Mouse (Mus musculus): ENCODE measurements around the gene Begain. TPM values are rescaled to one million over a fixed set of nuclear protein-coding genes. Genes with fewer than 3 reads are reported as not detected.

The Begain gene
- polyA plus RNA-seq, 1 experiment from 2014 or later: 11.5 TPM

DNA sequence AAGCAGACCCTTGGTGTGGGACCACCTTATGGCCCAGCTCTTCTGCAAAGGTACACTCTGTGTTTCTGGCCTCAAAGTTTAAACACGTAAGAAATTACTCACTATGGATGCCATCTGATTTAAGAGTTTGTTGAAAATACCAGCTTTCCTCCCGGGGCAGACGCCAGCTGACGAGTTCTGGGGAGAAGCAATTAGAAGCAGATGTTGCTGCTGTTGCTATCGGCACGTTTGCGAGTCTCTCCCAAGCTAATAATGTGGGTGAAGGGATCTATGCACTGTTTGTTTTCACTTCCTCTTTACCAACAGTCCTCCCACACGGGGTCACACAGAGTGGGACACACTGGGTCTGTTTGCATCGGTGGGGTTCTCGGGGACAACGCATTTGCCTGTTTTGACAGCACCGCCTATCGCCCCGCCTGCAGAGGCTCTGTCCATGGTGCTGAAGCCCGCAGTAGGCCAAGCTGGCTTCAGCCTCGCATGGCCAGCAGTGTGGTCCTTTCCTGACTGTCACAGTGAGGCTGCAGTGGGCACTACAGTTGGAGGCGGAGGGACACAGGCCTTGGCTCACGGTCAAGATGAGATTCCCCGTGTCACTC is 73.5 kb downstream of the Begain start:
- Histone ChIP-seq H3K4me1 (no peaks in the 10 kb centered on the region), H3K36me3 (no peaks in the 10 kb centered on the region), H3K9ac (replicated peaks) (no peak overlapping the region), H3K4me2 (replicated peaks) (no peak overlapping the region), H3K9me3 (no peaks in the 10 kb centered on the region), H3K27ac (replicated peaks) (no peak overlapping the region), H3K27me3 (no peaks in the 10 kb centered on the region), H3K4me3 (no peak overlapping the region)
- 0 out of 2 replicates have a peak, but pooled peaks have one; percentile 41 for ATAC-seq (ENCODE audit: low FRiP score, low read depth)
- 16% methylated on average over 19 of the region's 19 CpGs for WGBS

GRCm38 (mm10) chr12:108993046-108993445 is 75.0 kb downstream of the Begain start:
- Histone ChIP-seq H3K27ac (replicated peaks) (no peak overlapping the region), H3K4me3 (no peak overlapping the region), H3K27me3 (no peaks in the 10 kb centered on the region), H3K9ac (replicated peaks) (no peak overlapping the region), H3K36me3 (no peaks in the 10 kb centered on the region), H3K9me3 (no peaks in the 10 kb centered on the region), H3K4me1 (no peaks in the 10 kb centered on the region), H3K4me2 (replicated peaks) (no peak overlapping the region)
- no peak for ATAC-seq (ENCODE audit: low FRiP score, low read depth)
- 70% methylated on average over 2 of the region's 2 CpGs for WGBS

- Histone ChIP-seq H3K27ac (replicated peaks) (no peak overlapping the region), H3K27me3 (no peaks in the 10 kb centered on the region), H3K4me1 (no peaks in the 10 kb centered on the region), H3K36me3 (no peaks in the 10 kb centered on the region), H3K4me3 (no peak overlapping the region), H3K9ac (replicated peaks) (no peak overlapping the region), H3K9me3 (no peaks in the 10 kb centered on the region), H3K4me2 (replicated peaks) (no peak overlapping the region)
- no peak for ATAC-seq (ENCODE audit: low FRiP score, low read depth)
- 82% methylated on average over 9 of the region's 9 CpGs for WGBS
Measured at GRCm38 (mm10) chr12:108990425-108990824, 77.6 kb downstream of the Begain start.

- Histone ChIP-seq H3K4me1 (peaks cover 11% of the 10 kb centered on the region; the same call in 1 of the 2 replicates), H3K36me3 (no peaks in the 10 kb centered on the region), H3K4me2 (replicated peaks) (no peak overlapping the region), H3K27ac (replicated peaks) (no peak overlapping the region), H3K9me3 (no peaks in the 10 kb centered on the region), H3K9ac (replicated peaks) (no peak overlapping the region), H3K27me3 (no peaks in the 10 kb centered on the region), H3K4me3 (no peak overlapping the region)
- no peak for ATAC-seq (ENCODE audit: low FRiP score, low read depth)
- WGBS: 79% methylated on average over 9 of the region's 9 CpGs
Measured at GRCm38 (mm10) chr12:108987448-108987847, 80.6 kb downstream of the Begain start.

GRCm38 (mm10) chr12:108985025-108985424 is 83.0 kb downstream of the Begain start:
- Histone ChIP-seq H3K27ac (replicated peaks) (peak overlapping the region; percentile 70), H3K36me3 (no peaks in the 10 kb centered on the region), H3K4me3 (no peak overlapping the region), H3K4me2 (replicated peaks) (no peak overlapping the region), H3K4me1 (peaks cover 22% of the 10 kb centered on the region), H3K27me3 (no peaks in the 10 kb centered on the region; the same call in 1 of the 2 replicates), H3K9ac (replicated peaks) (no peak overlapping the region), H3K9me3 (no peaks in the 10 kb centered on the region)
- WGBS: 68% methylated on average over 6 of the region's 6 CpGs
- no peak for ATAC-seq (ENCODE audit: low FRiP score, low read depth)

DNA sequence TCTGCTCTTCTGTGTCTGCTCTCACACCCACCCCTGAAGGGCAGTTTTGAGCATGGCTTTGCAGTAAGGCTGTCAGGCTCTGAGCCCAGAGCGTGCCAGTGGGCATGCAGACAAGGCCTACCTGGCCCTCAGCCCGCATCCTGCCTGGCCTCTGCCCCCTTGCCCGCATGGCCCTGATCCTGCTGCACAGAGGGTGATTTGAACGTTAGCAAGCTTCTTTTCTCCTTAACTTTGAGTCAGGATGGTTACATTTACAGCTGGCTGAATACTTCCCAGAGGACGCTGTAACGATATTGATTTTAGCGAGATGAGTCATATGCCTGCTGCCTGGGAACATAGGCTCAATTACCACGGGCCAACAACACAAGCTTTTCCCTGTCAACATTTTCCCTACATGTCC is 83.5 kb downstream of the Begain start:
- Histone ChIP-seq H3K9ac (replicated peaks) (no peak overlapping the region), H3K27ac (replicated peaks) (peak overlapping the region; percentile 70)
- 73% methylated on average over 8 of the region's 8 CpGs for WGBS

GRCm38 (mm10) chr12:108983496-108983895 is 84.5 kb downstream of the Begain start:
- Histone ChIP-seq H3K4me2 (replicated peaks) (no peak overlapping the region), H3K27ac (replicated peaks) (no peak overlapping the region), H3K9ac (replicated peaks) (no peak overlapping the region), H3K4me3 (no peak overlapping the region), H3K27me3 (no peaks in the 10 kb centered on the region; the same call in 1 of the 2 replicates), H3K4me1 (peaks cover 36% of the 10 kb centered on the region), H3K36me3 (no peaks in the 10 kb centered on the region), H3K9me3 (no peaks in the 10 kb centered on the region)
- WGBS: 89% methylated on average over 6 of the region's 6 CpGs
- no peak for ATAC-seq (ENCODE audit: low FRiP score, low read depth)

More for the DNA sequence above, 83.5 kb downstream of the Begain start:
- Histone ChIP-seq H3K4me3 (no peak overlapping the region), H3K4me2 (replicated peaks) (no peak overlapping the region), H3K36me3 (no peaks in the 10 kb centered on the region), H3K9me3 (no peaks in the 10 kb centered on the region), H3K27me3 (no peaks in the 10 kb centered on the region; the same call in 1 of the 2 replicates), H3K4me1 (peaks cover 27% of the 10 kb centered on the region)
- ATAC-seq (ENCODE audit: low FRiP score, low read depth): no peak

DNA sequence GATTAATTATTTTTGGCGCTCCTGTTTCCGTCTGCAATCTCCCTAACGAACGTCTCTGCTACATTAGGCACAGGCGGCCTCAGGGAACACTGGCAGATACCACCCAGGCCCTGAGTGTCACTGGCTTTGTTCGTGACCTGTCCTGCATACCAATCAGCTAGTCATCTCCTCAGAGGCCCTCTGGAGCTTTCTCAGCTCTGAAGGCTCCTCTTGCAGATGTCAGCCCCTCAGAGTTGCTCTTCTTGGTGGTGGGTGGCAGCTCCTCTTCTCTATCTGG is 85.4 kb downstream of the Begain start:
- Histone ChIP-seq H3K9me3 (no peaks in the 10 kb centered on the region), H3K9ac (replicated peaks) (no peak overlapping the region), H3K27ac (replicated peaks) (0 out of 2 replicates have a peak overlapping the region, but pooled peaks have one; percentile 39), H3K4me3 (no peak overlapping the region), H3K27me3 (no peaks in the 10 kb centered on the region; the same call in 1 of the 2 replicates), H3K36me3 (no peaks in the 10 kb centered on the region), H3K4me1 (peaks cover 36% of the 10 kb centered on the region), H3K4me2 (replicated peaks) (no peak overlapping the region)
- 59% methylated on average over 6 of the region's 6 CpGs for WGBS
- ATAC-seq (ENCODE audit: low FRiP score, low read depth): no peak

Other genes with a start within 250 kb of the Begain start
- 12.5 and 13.6 TPM in 2 replicates for gene Slc25a29, start 232.3 kb downstream of the Begain start, polyA plus RNA-seq (2016; fragmentation: Nextera tagmentation; extraction: Ambion mirVana)
- 10.3 and 13.8 TPM in 2 replicates for gene Slc25a47, start 232.2 kb downstream of the Begain start, polyA plus RNA-seq (2016; fragmentation: Nextera tagmentation; extraction: Ambion mirVana)
- gene Wdr25, start 174.6 kb downstream of the Begain start, polyA plus RNA-seq (2016; fragmentation: Nextera tagmentation; extraction: Ambion mirVana): 8.6 and 9.0 TPM in 2 replicates
- 124 TPM in 2 replicates for gene Wars, start 174.0 kb downstream of the Begain start, polyA plus RNA-seq (2016; fragmentation: Nextera tagmentation; extraction: Ambion mirVana)